20 mouse cellular contexts compared by ENCODE assay signal in genomic region chr8:74850971-74851370, GRCm38 (mm10). TPM values are rescaled to one million over a fixed set of nuclear protein-coding genes. Genes with fewer than 3 reads are reported as not detected.
"Had no signal": no experiment of that assay in that cellular context is flagged by ENCODE, and none has a peak within 500 bp of the region (broad histone marks: within the 10 kb centered on the region; RNA-seq: fewer than 3 reads in every experiment).

No protein-coding gene starts in this region.

- H3K27me3 ChIP-seq: kidney, embryonic 15.5 days; limb, embryonic 12.5 days; limb, embryonic 15.5 days; midbrain, embryonic 12.5 days; midbrain, embryonic 15.5 days; neural tube, embryonic 12.5 days; neural tube, embryonic 15.5 days had no signal

- H3K4me1 ChIP-seq: kidney, embryonic 15.5 days; limb, embryonic 12.5 days; limb, embryonic 15.5 days; midbrain, embryonic 12.5 days; midbrain, embryonic 15.5 days; neural tube, embryonic 12.5 days had no signal

- H3K36me3 ChIP-seq: kidney, embryonic 15.5 days; limb, embryonic 12.5 days; limb, embryonic 15.5 days; midbrain, embryonic 12.5 days; midbrain, embryonic 15.5 days; neural tube, embryonic 12.5 days; neural tube, embryonic 15.5 days had no signal

- H3K4me3 ChIP-seq: kidney, embryonic 15.5 days; limb, embryonic 12.5 days; limb, embryonic 15.5 days; midbrain, embryonic 12.5 days; midbrain, embryonic 15.5 days; neural tube, embryonic 12.5 days; neural tube, embryonic 15.5 days had no signal

- H3K4me2 ChIP-seq: kidney, embryonic 15.5 days; limb, embryonic 12.5 days; limb, embryonic 15.5 days; liver, embryonic 11.5 days; lung, embryonic 14.5 days; midbrain, embryonic 12.5 days; midbrain, embryonic 15.5 days; neural tube, embryonic 12.5 days; neural tube, embryonic 15.5 days had no signal

- H3K27ac ChIP-seq: kidney, embryonic 15.5 days; limb, embryonic 12.5 days; limb, embryonic 15.5 days; liver, embryonic 14.5 days; macrophage; midbrain, embryonic 12.5 days; midbrain, embryonic 15.5 days; neural tube, embryonic 12.5 days; neural tube, embryonic 15.5 days had no signal

- H3K9me3 ChIP-seq: kidney, embryonic 15.5 days; limb, embryonic 12.5 days; limb, embryonic 15.5 days; midbrain, embryonic 12.5 days; midbrain, embryonic 15.5 days; neural tube, embryonic 12.5 days; neural tube, embryonic 15.5 days had no signal

- ATAC-seq: liver, postnatal 0 days; lung, postnatal 0 days; midbrain, embryonic 15.5 days had no signal

- DNase-seq: kidney, adult 11 months; kidney, adult 8-10 months; kidney, postnatal 10 days; kidney, postnatal 36 days; layer of hippocampus, postnatal 36 days; liver, postnatal 0 days; lung, embryonic 14.5 days; right cerebral cortex, postnatal 25 days; thymus, postnatal 36 days had no signal

- H3K9ac ChIP-seq: kidney, embryonic 15.5 days; limb, embryonic 12.5 days; limb, embryonic 15.5 days; liver, embryonic 14.5 days; liver, postnatal 0 days; lung, embryonic 14.5 days; midbrain, embryonic 12.5 days; midbrain, embryonic 15.5 days; neural tube, embryonic 12.5 days; neural tube, embryonic 15.5 days had no signal

RNA-seq across cellular contexts. Expression of gene Isx, which starts 22.0 kb away (rescaled TPM):
- polyA plus RNA-seq: kidney, embryonic 15.5 days; limb, embryonic 12.5 days; liver, embryonic 14.5 days; liver, postnatal 0 days; lung, embryonic 14.5 days; lung, postnatal 0 days; macrophage; midbrain, embryonic 12.5 days; midbrain, embryonic 15.5 days; neural tube, embryonic 12.5 days; neural tube, embryonic 15.5 days had no signal
